Mouse (Mus musculus): ENCODE measurements around the gene Hat1.

DNA sequence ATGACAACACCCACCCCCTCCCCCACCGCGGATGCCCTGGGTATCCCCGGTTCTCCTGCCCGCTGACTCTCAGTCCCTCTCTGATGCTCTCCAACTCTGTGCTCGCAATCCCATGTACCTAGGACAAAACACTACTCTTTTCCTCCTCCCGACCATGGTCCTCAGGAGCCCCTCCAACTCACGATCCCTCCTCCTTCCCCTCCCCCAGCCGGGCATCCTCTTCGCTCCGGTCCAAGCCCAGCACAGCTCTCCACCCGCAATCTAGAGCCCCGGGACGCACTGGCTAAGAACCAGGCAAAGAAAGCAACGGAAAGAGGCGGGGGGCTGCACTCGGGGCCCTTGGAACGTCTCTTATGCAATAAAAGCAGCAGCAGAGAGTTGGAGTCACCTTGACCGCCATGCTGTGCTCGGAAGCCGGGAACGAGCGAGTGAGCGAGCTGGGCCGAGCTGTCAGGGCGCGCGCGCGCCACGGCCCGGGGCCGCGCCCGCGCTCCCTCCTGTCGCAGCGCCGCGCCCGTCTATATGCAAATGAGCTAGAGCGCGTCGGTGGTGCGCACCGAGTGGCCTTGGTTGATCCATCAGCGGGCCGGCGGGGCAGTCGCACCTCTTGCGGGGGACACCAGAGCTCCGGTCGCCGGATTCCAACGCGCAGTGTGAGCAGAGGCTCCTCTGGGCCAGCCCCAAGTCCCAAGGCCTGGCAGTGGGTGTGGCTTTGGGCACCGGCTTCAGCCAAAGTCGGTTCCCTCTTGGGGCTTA is 21.5 kb upstream of the Hat1 start, which contains the start of gene Slc25a12:
- peak; percentile 64; the same call in 1 of the 2 replicates for TF ChIP-seq POLR2A (IDR thresholded peaks at IDR 0.05; ENCODE audit: borderline replicate concordance, extremely low read depth, low read depth, low read length)
- TF ChIP-seq CTCF (IDR thresholded peaks at IDR 0.05; ENCODE audit: insufficient read depth, low read length), result no peak
